Mouse (Mus musculus): Measurements from ENCODE around the gene Farsa.
"Not testable (repeated sequence)": the region's sequence is repeated elsewhere in the genome, so short reads cannot be mapped to it uniquely, and the experiment has no call there.

The Farsa gene

GRCm38 (mm10) chr8:84856864-84857441 lies at the start of gene Farsa:
TSS of gene Farsa (plus strand) at chr8:84856989.
- DNase-seq = peak; percentile 93 to 96

DNA sequence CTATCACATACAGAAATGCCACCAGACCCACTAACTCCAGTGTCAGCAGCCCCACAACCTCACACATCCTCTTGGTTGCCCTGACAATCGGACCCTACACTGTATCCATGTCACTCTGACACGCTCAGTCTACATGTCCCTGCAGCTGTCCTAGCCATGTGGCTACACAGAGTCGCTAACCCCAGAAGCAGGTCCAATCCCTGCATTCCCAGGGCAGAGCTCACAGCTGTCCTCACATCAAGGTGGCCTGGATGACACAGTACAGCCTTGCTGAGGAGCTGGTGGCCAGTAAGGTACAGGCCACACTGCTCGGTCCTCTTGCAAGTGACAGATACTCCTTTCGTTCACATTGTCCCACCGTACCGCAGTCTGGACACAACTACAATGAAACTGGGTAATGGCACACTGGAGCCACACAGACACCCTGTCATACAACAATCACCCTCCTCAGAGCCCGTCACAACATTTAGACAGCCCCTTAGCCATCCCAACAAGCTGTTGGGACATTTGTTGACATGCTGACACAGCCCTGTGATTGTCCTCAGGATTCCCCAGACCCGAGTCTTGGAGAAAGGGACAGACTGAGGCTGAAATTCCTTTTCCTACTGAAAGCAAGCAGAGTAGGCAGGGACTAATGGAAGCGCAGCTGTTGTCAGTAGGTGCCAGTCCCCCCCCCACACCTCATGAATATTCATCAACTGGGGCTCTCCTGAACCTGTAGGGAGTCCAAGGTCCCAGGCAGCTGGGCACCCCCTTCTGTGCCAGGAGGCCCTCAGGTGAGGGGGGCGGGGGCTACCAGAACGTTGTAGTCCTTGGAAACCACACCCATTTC lies 47.5 kb upstream of the Farsa start:
- DNase-seq = no peak

DNA sequence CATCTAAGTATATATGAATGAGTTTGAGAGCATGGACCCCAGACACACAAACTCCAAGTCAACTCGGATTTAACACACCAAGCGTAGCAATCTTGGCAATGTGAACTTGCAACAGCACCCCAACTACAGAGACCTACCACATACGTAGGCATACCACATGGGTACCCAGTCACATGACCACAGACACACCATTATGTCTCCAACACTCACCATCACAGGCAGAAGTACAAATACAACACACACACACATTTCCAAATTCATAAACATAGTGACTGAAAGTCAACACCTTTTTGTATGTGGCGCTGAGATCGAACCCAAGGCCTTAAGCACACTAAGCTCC lies 46.9 kb upstream of the Farsa start:
- DNase-seq = no peak

GRCm38 (mm10) chr8:84810896-84811295 lies 45.9 kb upstream of the Farsa start:
- peak; percentile 84 to 92 for DNase-seq

DNA sequence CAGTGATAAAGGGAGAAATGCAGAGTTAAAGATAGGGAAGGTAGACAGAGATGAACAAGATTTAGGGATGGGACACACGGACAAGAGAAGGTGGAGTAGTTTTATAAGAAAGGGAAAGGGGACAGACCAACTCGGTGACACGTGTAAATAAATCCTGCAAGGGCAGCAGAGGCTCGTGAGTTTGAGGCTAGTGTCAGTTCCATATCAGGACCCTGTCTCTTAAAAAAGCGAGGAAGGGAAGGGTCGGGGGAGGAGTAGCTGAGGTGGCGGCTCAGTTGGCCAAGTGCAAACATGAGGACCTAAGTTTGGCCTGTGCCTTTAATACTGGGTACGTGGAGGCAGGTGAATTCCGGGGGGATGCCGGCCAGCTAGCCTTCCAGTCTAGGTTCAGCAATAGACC lies 45.5 kb upstream of the Farsa start:
- no peak for DNase-seq

GRCm38 (mm10) chr8:84813059-84813458 lies 43.7 kb upstream of the Farsa start:
- DNase-seq = peak; percentile 67 to 86

DNA sequence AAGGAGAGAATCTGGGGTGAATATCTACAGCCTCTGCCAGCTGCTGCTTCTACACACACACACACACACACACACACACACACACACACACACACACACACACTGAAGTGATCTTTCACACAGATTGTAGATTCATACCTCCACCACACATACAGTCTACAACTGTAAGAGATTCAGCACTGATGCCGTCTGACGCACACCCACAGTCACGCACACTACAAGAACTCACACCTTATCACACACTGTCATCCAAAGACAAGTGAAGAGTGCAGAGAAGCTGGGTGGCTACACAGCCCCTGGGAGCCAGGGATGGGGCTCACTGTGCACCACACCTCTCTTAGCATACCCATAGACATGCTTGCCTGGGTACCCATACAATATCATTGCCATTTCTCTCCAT lies 43.0 kb upstream of the Farsa start:
- DNase-seq = no peak

- no peak for DNase-seq
These were observed 42.6 kb upstream of the Farsa start for GRCm38 (mm10) chr8:84814240-84814554.

- DNase-seq = no peak
These were observed 42.0 kb upstream of the Farsa start for GRCm38 (mm10) chr8:84814555-84815441.

- DNase-seq = peak; percentile 88 to 96
These were observed 41.2 kb upstream of the Farsa start for GRCm38 (mm10) chr8:84815547-84815946.

- DNase-seq = no peak
These were observed 40.7 kb upstream of the Farsa start for GRCm38 (mm10) chr8:84816117-84816516.

GRCm38 (mm10) chr8:84822723-84823122 lies 34.1 kb upstream of the Farsa start, which contains the start of gene Dand5:
TSS of gene Dand5 (minus strand) at chr8:84822823.
- DNase-seq = no peak

- DNase-seq = peak in 1 of 2 experiments; percentile 54
These were observed 33.1 kb upstream of the Farsa start for GRCm38 (mm10) chr8:84823653-84824052.

DNA sequence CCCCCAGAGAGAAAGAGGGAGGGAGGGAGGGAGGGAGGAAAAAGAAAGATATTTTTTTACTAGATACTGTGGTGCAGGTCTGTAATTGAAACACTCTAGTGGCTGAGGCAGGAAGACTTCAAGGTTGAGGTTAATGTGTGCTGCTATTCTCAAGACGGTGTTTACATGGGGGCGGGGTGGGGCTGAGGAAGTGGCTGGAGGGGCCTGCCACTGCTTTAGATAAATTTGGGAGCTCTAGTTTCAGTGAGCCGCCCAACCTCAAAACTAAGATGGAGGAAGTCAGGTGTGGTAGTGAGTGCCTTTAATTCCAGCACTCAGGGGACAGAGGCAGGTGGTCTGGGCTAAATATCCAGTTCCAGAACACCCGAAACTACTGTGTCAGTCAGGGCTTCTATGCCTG lies 31.2 kb upstream of the Farsa start:
- DNase-seq = no peak

- not testable (repeated sequence) for DNase-seq
These were observed 30.3 kb upstream of the Farsa start for GRCm38 (mm10) chr8:84826518-84826917.

DNA sequence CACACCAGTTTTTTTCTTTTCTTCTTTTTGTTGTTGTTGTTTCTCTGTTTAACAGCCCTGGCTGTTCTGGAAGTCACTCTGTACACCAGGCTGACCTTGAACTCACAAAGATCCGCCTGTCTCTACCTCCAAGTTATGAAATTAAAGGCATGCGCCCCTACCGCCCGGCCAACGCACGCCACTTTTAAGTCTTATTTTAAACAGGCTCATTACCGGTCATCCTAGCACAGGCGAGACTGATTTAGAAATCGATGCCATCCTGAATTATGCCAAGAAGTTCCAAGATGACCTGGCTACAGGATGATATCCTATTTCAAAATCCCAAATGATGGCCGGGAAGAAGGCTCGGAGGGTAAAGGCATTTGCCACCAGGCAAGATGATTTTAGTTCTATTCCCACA lies 25.3 kb upstream of the Farsa start, which contains the start of gene Gadd45gip1:
TSS of gene Gadd45gip1 (plus strand) at position 33 of the 400 bp plus-strand sequence.
- DNase-seq = peak in 1 of 2 experiments; percentile 38

GRCm38 (mm10) chr8:84832034-84832717 lies 24.6 kb upstream of the Farsa start:
- peak; percentile 63 to 73 for DNase-seq

DNA sequence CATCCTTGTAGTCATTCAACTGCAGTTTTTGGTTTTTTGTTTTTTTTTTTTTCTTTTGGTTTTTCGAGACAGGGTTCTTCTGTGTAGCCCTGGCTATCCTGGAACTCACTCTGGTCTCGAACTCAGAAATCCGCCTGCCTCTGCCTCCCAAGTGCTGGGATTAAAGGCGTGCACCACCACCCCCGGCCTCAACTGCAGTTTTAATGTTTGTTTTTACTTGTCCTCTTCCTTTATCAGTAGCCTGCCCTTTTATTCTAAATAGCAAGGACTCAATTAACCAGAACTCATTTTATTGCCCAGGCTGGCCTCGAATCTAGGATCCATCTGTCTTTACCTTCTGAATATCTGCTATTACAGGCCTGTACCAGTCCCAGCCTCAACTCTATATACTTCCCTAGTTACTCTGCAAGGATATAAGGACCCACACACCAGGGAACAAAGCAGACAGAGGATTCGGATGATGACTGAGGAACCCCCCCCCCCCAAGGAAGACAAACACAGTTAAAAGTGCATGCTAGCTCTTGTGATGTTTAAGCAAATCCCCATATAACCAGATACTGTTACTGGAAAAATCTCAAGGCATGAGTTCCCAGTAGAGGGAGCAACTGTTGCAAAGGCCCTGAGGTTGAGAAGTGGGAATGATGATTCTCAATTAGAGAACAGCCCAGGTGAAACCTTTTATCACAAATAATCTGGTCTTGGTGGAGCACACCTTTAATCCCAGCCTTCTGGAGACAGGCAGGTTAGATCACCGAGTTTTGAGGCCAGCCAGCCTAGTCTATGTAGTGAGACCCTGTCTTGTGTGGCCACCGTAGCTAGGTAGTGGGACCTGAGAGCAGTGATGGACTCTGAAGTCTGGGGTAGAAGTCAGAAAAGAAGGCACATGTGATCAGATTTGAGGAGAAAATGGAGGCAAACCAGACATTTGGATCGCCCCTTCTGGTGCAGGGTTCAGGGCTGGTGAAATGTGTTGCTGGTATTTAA lies 23.7 kb upstream of the Farsa start:
- no peak for DNase-seq

- no peak for DNase-seq
These were observed 22.6 kb upstream of the Farsa start for GRCm38 (mm10) chr8:84834002-84834865.
